Mouse (Mus musculus) heart, embryonic 14.5 days (tissue): ENCODE results near the gene H2afy. TPM values are rescaled to one million over a fixed set of nuclear protein-coding genes. Genes with fewer than 3 reads are reported as not detected.

ENCODE experiments used
- ATAC-seq: fragments of 200-750 bp; cut with Nextera tagmentation; 2 replicates; pipeline ENCODE4 v1.8.0; 2017; ENCODE audit warnings: low read depth, moderate TSS enrichment; ENCODE audit not compliant: insufficient number of reproducible peaks, insufficient read depth, low FRiP score
- H3K27ac ChIP-seq, 2 experiments: fragments of 200-500 bp in 1 of 2; fragments of 300-500 bp in 1 of 2; sonication (generic) in 1 of 2; replicated peaks in 1 of 2; 2 replicates each; pipeline ENCODE4 v1.5.1; 2012 to 2014; ENCODE audit warnings: low read depth in 2 of 2, low read length in 2 of 2, control low read depth in 1 of 2, mild to moderate bottlenecking in 1 of 2, mixed read lengths in 1 of 2; ENCODE audit not compliant: control insufficient read depth in 1 of 2, insufficient read depth in 1 of 2
- H3K27me3 ChIP-seq: fragments of 300-500 bp; sonication (generic); 2 replicates; pipeline ENCODE4 v1.6.1; 2014; ENCODE audit warnings: mild to moderate bottlenecking, low read length, control low read depth; ENCODE audit not compliant: control insufficient read depth, insufficient read depth
- H3K36me3 ChIP-seq: fragments of 300-500 bp; sonication (generic); 2 replicates; pipeline ENCODE4 v1.6.1; 2014; ENCODE audit warnings: mild to moderate bottlenecking, control low read depth, low read length, mixed read lengths; ENCODE audit not compliant: control insufficient read depth, insufficient read depth
- H3K4me1 ChIP-seq, 2 experiments: fragments of 200-500 bp in 1 of 2; fragments of 300-500 bp in 1 of 2; sonication (generic) in 1 of 2; 2 replicates each; pipeline ENCODE4 v1.6.1; 2012 to 2014; ENCODE audit warnings: low read length in 2 of 2, control low read depth in 1 of 2, mixed read lengths in 1 of 2; ENCODE audit not compliant: control insufficient read depth in 2 of 2, insufficient read depth in 2 of 2
- H3K4me2 ChIP-seq: fragments of 300-500 bp; sonication (generic); 2 replicates; pipeline ENCODE4 v1.6.1; 2014; ENCODE audit warnings: mild to moderate bottlenecking, low read length
- H3K4me3 ChIP-seq, 2 experiments: fragments of 200-500 bp in 1 of 2; fragments of 300-500 bp in 1 of 2; sonication (generic) in 1 of 2; 2 replicates each; pipeline ENCODE4 v1.5.1; 2012 to 2014; ENCODE audit warnings: low read length in 2 of 2, mild to moderate bottlenecking in 2 of 2, control low read depth in 1 of 2, low read depth in 1 of 2, moderate library complexity in 1 of 2; ENCODE audit not compliant: control insufficient read depth in 1 of 2, insufficient read depth in 1 of 2
- H3K9ac ChIP-seq: fragments of 300-500 bp; sonication (generic); 2 replicates; pipeline ENCODE4 v1.6.1; 2014; ENCODE audit warnings: mild to moderate bottlenecking, low read length
- H3K9me3 ChIP-seq: fragments of 300-500 bp; sonication (generic); 2 replicates; pipeline ENCODE4 v1.6.1; 2016; ENCODE audit warnings: low read length, control low read depth; ENCODE audit not compliant: control insufficient read depth
- WGBS: fragments of 180-500 bp; shearing (Covaris S2); extraction: QIAGEN DNeasy Blood & Tissue Kit; methylation state at CpG from one replicate; pipeline ENCODE4 v1.1.7; 2014; 5-methylcytosine and 5-hydroxymethylcytosine counted together
- polyA plus RNA-seq: library from polyadenylated mRNA; unstranded; fragments of >200 nt; fragmentation: Nextera tagmentation; extraction: Ambion mirVana; gene quantifications from 2 replicates; pipeline ENCODE4 v1.2.1, GENCODE M21; 2014

Gene H2afy
- polyA plus RNA-seq, 1 experiment from 2014 or later: 107 TPM

GRCm38 (mm10) chr13:56110694-56111531 lies 25.2 kb downstream of the H2afy start:
- no peak for ATAC-seq
- Histone ChIP-seq H3K9me3 (no peaks in the 10 kb centered on the region), H3K4me3 (no peak overlapping the region), H3K27me3 (no peaks in the 10 kb centered on the region), H3K9ac (peak overlapping the region; percentile 60), H3K4me2 (peak overlapping the region; percentile 46), H3K4me1 (peaks cover 68 to 82% of the 10 kb centered on the region in 2 experiments), H3K27ac (peak overlapping the region; percentile 50 to 90), H3K36me3 (peaks cover 10% of the 10 kb centered on the region; the same call in 1 of the 2 replicates)
- WGBS: 51% methylated on average over 19 of the region's 19 CpGs

GRCm38 (mm10) chr13:56109703-56110102 lies 26.5 kb downstream of the H2afy start:
- H3K4me2 ChIP-seq: 0 out of 2 replicates have a peak overlapping the region, but pooled peaks have one; percentile 14
- H3K27me3 ChIP-seq: no peaks in the 10 kb centered on the region
- peaks cover 59 to 74% of the 10 kb centered on the region in 2 experiments for H3K4me1 ChIP-seq
- H3K4me3 ChIP-seq: no peak overlapping the region
- H3K36me3 ChIP-seq: peaks cover 21% of the 10 kb centered on the region
- H3K9me3 ChIP-seq: no peaks in the 10 kb centered on the region
- WGBS: 66% methylated on average over 4 of the region's 4 CpGs
- peak overlapping the region; percentile 40 to 90 for H3K27ac ChIP-seq
- ATAC-seq: no peak
- H3K9ac ChIP-seq: peak overlapping the region; percentile 40; the same call in 1 of the 2 replicates

GRCm38 (mm10) chr13:56108849-56109519 lies 27.2 kb downstream of the H2afy start:
- Histone ChIP-seq H3K4me3 (no peak overlapping the region), H3K27ac (peak overlapping the region; percentile 40 to 90), H3K4me2 (peak overlapping the region; percentile 14; the same call in 1 of the 2 replicates), H3K4me1 (peaks cover 55 to 66% of the 10 kb centered on the region in 2 experiments), H3K27me3 (no peaks in the 10 kb centered on the region), H3K36me3 (peaks cover 28% of the 10 kb centered on the region), H3K9ac (peak overlapping the region; percentile 40; the same call in 1 of the 2 replicates), H3K9me3 (no peaks in the 10 kb centered on the region)
- 46% methylated on average over 17 of the region's 17 CpGs for WGBS
- ATAC-seq: no peak

GRCm38 (mm10) chr13:56104971-56105391 lies 31.2 kb downstream of the H2afy start:
- Histone ChIP-seq H3K27me3 (no peaks in the 10 kb centered on the region), H3K9ac (no peak overlapping the region), H3K4me2 (no peak overlapping the region), H3K36me3 (peaks cover 58% of the 10 kb centered on the region), H3K4me3 (no peak overlapping the region), H3K4me1 (peaks cover 20 to 26% of the 10 kb centered on the region in 2 experiments), H3K9me3 (no peaks in the 10 kb centered on the region), H3K27ac (no peak overlapping the region)
- ATAC-seq: no peak
- 56% methylated on average over 6 of the region's 6 CpGs for WGBS

- no peak overlapping the region for H3K9ac ChIP-seq
- no peak for ATAC-seq
- peaks cover 11 to 17% of the 10 kb centered on the region in 2 experiments for H3K4me1 ChIP-seq
- no peak overlapping the region for H3K4me2 ChIP-seq
- H3K27ac ChIP-seq: no peak overlapping the region
- no peak overlapping the region for H3K4me3 ChIP-seq
- H3K27me3 ChIP-seq: no peaks in the 10 kb centered on the region
- 89% methylated on average over 26 of the region's 26 CpGs for WGBS
- H3K9me3 ChIP-seq: no peaks in the 10 kb centered on the region
- peaks cover 66% of the 10 kb centered on the region for H3K36me3 ChIP-seq
Observed at GRCm38 (mm10) chr13:56103796-56104746, 32.1 kb downstream of the H2afy start.

GRCm38 (mm10) chr13:56102160-56102559 lies 34.0 kb downstream of the H2afy start:
- 86% methylated on average over 9 of the region's 9 CpGs for WGBS
- Histone ChIP-seq H3K4me1 (0 out of 4 replicates have a peak, but pooled peaks cover 0 to 7% of the 10 kb centered on the region in 2 experiments), H3K36me3 (peaks cover 71% of the 10 kb centered on the region), H3K9me3 (no peaks in the 10 kb centered on the region), H3K27me3 (no peaks in the 10 kb centered on the region), H3K4me3 (no peak overlapping the region), H3K9ac (no peak overlapping the region), H3K4me2 (no peak overlapping the region), H3K27ac (no peak overlapping the region)
- ATAC-seq: no peak
